Mouse (Mus musculus): ENCODE data around the gene Pde7b.

DNA sequence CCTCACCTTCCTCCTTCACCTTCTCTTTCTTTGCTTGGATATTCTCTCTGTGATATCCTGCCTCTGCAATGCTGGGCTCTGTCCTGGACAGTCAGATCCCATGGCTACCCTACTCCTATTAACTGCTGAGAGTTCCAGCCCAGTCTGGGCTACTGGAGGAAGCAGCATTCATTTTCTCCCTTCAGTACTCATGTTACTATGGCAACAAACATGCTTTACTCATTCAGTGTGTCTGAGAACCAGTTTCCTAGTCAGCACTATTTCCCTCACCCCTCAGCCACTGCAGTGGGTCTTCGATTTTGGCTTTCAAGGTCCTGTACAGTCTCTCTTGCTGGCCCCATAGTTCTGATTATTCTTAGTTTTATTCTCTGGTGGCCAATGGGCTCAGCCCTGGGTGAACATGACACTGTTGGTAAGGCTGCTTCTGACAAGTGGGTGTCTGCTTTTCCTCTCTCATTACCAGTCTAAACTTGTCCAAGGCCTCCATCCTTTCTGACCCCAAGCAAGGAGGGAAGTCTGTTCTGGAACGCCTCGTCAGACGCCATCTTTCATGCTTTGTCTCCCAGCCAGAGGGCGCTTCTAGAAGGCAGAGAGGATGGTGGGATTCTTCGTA is 342.0 kb downstream of the Pde7b start:
- TF ChIP-seq POLR2A (IDR thresholded peaks at IDR 0.05; ENCODE audit: borderline replicate concordance, extremely low read depth, insufficient read depth, insufficient read length, poor library complexity, severe bottlenecking) = no peak
- TF ChIP-seq CTCF (IDR thresholded peaks at IDR 0.05; ENCODE audit: borderline replicate concordance, extremely low read depth, insufficient read depth, insufficient read length) = no peak

Data from brain, embryonic 14.5 days (tissue).